Mouse (Mus musculus) liver, adult 2 months (tissue): ENCODE data around the gene Pgf.

ENCODE experiments used
- CTCF ChIP-seq: fragments of 200-500 bp; IDR thresholded peaks from 2 replicates; pipeline ENCODE4 v1.5.1; 2011; ENCODE audit warnings: low read depth, low read length, control low read depth
- POLR2A ChIP-seq: fragments of 200-500 bp; IDR thresholded peaks from 2 replicates; pipeline ENCODE4 v1.6.1; 2011; ENCODE audit warnings: low read length, control low read depth; ENCODE audit not compliant: insufficient read depth; ENCODE audit errors: extremely low read depth

DNA sequence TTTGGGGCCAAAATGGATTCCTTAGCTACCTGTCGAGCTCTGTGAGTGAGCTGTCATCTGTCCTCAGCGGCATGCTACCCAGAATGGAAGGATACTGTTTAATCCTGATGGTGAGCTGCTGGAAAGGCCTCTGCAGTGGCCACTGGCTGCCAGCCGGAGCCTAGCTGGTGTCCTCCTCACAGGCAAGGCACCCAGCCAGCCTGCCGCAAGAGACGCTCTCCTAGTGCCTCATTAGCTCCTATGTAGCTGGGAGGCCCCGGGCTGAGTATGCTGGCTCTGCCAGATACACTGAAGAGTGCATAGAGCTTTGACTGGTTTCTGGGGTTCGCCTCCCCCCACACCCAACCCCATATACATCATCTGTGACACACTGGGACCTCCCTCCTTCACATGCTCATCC is 3.6 kb downstream of the Pgf start:
- no peak for TF ChIP-seq CTCF
- no peak for TF ChIP-seq POLR2A
